Mouse (Mus musculus) left cerebral cortex, postnatal 4 days (tissue): ENCODE measurements at regions not wholly inside any gene's neighbourhood (a gene's known extent, or its start where the extent isn't known, plus 50 kb on each side); places are given as distances from the start of the nearest gene placed in this dataset.
"Not testable (repeated sequence)": the region's sequence is repeated elsewhere in the genome, so short reads cannot be mapped to it uniquely, and the experiment has no call there.

Source experiments
- DNase-seq: peaks from one replicate; pipeline ENCODE4 v3.0.0-alpha.2; 2022
- intact Hi-C: fragments of 180-260 bp; cut with DNase I; formaldehyde crosslinking; loops from one replicate; pipeline ENCODE4 v1.15.1; 2025

DNA sequence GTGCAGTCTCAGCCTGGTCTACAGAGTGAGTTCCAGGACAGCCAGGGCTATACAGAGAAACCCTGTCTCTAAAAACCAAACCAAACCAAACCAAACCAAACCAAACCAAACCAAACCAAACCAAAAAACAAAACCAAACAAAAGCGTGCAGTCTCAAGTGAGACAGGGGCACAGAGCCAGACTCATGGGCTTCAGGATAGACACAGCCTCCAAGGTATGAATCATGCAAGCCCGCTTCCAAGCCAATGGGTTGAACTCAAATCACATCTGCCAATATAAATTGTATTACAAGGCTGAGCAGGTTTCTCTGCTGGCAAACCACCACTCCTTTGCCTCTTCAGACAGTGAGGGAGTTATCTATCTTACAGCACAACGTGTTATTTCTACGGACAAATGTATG is 168.5 kb upstream of the Serp2 start:
- intact Hi-C loops, DNase-seq: not testable (repeated sequence)

DNA sequence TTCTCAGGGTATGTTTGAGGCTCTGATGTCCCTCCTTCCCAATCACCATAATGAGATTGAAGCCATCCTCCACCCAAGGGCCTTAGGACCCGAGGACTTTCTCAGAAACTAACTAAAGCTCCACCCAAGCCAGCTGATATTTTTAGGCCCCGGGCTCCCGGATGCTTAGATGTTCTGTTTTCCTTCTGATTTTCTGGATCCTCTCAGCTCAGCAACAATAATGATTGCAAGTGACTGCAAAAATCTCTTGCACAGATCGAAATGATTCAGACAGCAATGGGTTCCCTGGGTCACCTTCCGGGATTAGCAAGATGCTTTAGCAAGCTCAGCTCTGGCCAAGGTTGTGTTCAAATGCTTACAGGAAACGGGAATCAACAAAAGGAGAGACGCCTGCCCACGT is 168.1 kb upstream of the Serp2 start:
- no peak for DNase-seq
- intact Hi-C loops, result no loop called here

DNA sequence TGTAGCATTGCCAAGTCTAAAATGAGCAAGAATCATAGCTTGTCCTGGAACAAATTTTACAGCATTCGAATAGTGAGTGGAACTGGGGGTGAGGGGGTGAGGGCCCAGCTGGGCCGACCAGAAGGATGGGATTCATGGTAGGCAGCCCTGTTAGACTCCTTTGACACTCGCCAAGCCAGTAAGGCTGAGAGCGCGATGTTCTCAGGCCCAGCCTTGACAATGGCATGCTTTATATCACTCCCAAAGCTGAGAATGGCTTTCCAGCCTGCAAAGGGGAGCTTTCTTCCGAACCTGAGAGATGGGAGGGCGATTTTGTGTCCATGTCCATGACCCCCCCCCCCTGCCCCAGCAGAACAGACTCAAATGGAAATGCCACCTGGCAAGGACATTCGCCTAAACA is 167.7 kb upstream of the Serp2 start:
- intact Hi-C loops, result no loop called here
- no peak for DNase-seq

DNA sequence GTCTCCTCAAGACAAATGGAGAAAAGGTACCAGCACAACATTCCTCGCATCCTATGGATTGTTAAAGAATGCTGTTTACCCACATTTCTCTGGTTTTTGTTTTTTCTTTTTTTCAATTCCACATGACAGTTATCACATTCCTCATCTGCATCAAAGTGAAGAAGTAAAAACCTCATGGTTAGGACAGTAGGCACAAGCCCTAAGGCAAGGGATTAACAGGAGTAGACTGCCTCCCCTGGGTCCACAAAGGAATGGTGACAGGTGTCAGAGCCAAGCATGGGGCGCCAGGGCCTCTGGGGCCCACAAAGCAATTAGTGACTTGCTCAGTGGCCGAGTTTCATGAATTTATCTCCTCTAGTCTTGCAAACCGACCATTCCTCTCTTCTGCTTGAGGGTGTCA is 166.9 kb upstream of the Serp2 start:
- intact Hi-C loops, result no loop called here
- no peak for DNase-seq

DNA sequence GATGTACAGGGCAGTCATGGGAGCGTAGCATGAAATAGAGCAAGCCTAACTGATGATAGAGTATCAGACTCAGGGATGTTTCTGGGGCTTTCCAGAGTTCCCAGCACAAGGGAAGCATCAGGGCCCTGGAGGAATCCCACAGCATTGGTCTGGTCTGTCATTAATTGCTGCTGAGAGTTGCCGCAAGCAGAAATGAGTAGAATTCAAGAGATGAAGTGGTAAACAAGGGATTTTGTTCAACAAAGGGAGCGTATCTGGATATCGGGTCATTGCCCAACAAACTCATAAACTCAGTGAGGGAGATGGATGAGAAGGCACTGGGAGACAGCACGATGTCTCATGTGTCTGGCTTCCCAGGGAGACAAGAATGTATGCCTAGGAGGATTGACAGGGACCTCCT is 165.6 kb upstream of the Serp2 start:
- intact Hi-C loops, result no loop called here
- DNase-seq, result no peak

DNA sequence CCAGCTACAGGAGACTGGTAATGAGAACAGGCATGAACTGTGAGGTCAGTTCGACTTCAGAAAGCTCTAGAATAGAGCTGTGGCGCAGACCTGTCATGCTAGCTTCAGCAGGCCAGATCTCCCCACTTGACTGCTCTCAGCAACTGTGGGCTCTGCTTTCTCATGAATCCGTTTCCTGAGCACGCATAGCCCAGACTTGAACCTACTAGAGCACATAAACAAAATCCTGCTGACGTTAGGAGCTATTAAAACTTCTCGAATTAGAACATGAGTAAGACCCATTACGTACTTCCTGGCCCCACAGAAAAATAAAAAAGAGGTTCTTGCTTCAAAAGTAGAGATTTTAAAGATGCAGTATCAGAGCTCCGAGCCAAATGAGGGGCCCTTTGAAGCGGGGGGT is 165.1 kb upstream of the Serp2 start:
- DNase-seq, result no peak
- intact Hi-C loops, result no loop called here

DNA sequence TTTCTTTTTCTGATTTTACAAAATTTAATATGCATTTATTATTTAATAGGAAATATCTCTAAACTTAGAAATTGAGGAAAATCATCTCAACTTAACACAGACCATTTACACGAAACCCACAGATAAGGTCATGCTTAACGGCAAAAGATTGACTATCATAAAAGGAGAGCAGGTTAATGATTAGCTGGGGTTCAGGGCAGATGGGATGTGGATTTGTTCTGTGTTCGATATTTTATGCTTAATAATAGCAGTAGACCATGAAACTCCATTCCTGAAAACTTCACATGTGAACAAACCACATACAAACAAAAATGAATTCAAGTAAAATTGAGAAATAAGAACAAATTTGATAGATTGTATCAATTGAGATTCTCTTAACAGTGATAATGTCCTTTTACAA is 160.4 kb upstream of the Serp2 start:
- DNase-seq, result no peak
- intact Hi-C loops, result no loop called here

DNA sequence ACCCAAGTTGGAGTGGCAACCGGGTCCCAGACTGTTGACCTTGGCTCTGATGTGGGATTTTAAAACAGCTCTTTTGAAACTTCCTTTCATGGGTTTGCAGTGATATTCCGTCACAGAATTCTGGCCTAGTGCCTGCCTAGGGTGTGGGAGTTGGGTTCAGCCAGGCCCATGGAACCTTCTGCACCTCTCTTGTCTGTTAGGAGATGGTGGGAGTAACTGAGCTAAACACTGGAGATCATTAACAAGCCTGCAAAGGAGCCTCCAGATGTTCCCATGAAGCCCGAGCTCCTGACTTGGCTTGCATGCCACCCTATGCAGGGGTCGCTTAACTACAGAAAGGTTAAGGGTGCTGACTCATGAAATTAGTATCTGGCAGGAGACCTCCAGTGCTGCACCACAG is 158.0 kb upstream of the Serp2 start:
- DNase-seq, result no peak
- intact Hi-C loops, result no loop called here

DNA sequence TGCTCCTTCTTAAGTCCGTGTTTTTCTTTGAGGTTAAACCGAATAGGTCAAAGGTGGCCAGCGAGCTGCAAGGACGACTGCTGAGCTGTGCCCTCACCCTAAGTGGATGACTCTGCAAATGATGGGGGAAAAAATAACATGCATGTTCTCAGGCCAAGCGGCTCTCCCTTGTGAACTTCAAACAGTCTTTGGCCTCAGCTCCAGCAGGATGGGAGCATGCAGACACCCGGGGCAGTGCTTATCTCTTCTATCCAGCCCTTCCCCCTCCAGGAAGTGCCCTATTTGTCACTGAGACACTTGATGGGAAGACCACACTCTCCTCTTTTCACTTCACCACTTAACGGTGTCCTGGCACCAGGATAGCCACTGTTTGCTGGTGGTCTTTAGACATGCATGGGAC is 157.3 kb upstream of the Serp2 start:
- DNase-seq, result no peak
- intact Hi-C loops, result no loop called here

DNA sequence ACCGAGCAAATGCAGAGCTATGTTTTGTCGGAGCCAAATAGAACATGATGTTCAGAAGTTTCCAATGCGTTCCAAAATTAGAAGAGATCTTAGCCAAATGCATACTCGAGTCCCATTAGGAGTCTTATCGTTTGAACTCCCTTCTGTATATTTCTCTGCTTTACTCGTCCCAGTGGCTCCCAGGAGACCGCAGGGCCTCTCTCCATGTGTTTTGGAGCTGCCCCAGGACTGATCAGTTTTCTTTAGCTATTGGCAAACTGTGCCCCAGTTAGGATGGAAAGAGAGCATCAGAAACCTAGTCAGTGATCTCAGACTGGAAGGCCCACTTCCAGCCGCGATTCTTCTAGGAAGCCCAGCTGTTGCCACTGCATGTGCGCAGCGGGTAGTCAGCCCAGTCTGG is 152.0 kb upstream of the Serp2 start:
- intact Hi-C loops, result loop anchor here (2.0 kb wide), 1 partner anchor 32 kb away; no protein-coding TSS in a partner anchor
- DNase-seq, result no peak

DNA sequence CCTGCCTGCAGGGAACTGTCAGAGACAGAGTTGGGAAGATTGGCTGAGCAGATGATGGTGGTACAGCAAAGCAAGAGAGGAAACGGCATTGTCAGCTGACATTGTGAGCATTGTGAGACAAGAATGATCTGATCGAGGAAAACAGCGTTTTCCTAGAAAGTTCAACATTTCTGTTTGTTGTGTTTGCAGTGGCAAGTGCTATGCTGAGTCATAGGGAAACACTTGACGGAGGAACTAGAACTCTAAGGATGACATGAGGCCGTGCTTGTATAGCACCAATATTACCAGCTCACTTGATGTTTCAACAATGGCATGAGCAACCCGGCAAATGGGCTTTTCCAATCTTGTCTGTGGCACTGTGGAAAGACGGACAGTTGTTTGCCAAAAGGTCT is 146.7 kb upstream of the Serp2 start:
- intact Hi-C loops, result no loop called here
- no peak for DNase-seq

DNA sequence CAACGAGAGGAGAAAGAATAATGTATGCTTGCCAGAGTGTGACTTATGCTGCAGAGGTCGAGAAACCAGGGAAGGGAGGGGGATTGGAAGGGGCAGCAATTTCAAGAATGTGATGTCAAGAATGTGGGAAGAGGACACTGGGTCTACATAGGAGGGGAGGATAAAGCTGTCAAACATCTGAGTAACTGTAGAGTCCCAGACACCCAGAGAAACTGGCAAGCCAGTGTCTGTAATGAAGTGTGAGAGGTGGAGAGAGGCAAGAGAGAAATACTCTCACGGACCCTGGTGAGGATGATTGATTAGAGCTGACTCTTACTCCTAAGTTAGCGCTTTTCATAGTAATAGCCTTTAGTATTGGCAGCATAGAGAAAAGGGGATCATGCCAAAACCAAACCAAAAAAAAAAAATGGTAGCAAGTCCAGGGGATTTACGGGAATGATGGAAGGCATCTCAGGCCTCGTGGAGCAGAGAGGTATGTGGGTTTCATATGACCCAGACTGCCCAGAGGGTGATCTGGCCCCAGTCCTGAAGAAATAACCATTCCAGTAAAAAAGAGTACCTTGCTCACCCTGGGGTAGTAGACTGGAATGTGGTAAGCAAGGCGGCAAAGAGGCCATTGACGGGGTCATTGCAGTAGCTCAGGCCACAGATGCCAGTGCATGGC is 146.2 kb upstream of the Serp2 start:
- intact Hi-C loops, result no loop called here
- no peak for DNase-seq

DNA sequence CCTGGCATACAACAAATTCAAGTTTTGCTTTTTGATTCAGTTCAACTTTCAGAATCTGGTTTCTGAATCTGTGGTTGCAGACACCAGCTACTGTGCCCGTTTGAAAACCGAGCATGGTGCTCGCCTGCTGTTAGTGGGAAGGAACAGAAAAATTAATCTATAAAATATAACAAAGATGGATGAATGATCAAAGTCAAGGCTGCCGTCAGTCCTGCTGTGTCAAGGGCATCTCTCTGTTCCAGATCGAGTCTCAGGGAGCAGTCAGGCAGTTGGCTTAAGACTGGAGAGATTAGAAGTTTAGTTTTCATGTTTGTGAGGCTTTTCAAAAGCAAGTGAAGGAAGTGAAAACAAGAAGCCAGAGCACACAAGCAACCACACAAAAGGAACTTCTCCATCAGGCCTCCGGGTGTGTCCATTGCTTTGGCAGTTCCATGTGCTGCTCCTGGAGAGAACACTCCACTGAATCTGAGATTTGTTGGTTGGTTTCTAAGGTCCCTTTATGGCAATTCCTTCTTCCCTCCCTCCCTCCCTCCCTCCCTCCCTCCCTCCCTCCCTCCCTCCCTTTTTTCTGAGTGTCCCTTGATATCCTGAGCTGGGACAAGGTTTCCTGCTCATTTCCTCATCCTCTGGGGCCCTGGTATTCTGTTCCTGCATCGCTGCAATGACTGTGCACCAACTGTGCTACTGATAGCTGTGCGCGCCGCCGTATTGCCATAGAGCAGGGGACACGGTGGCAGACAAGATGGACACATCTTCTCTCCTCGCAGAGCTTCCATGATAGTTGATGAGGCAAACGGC is 145.4 kb upstream of the Serp2 start:
- no peak for DNase-seq
- intact Hi-C loops, result no loop called here

DNA sequence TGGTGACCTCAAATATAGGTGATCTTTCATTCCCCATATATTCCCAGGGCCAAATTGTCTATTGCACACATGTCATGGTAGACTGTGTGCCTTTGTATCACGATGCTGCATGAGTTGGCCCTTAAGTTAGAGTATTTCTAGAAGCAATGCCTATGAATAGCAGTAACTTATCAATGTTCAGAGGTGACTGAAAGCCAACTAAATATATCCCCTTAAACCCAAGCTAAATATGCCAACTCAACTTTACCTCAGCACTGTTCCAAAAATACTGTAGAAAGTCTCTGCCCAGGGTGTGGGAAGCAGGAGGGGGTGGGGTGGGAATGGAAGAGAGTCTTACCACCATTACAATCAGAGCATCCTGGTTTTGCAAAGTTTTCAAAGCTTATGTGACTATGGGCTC is 144.6 kb upstream of the Serp2 start:
- intact Hi-C loops, result no loop called here
- DNase-seq, result no peak

DNA sequence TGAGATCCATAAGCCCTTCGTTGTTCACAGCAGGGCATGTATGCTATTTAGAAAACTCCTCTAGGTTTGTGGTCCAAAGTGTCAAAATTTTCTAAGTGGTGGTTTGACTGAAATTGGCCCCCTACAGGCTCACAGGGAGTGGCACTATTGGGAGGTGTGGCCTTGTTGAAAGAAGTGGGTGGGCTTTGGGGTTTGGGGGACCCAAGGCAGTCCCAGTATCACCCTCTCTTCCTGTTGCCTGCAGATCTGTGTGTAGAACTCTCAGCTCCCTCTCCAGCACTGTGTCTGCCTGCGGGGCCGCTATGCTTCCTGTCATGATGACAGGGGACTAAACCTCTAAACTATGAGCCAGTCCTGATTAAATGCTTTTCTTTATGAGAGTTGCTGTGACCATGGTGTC is 144.1 kb upstream of the Serp2 start:
- intact Hi-C loops, result no loop called here

DNA sequence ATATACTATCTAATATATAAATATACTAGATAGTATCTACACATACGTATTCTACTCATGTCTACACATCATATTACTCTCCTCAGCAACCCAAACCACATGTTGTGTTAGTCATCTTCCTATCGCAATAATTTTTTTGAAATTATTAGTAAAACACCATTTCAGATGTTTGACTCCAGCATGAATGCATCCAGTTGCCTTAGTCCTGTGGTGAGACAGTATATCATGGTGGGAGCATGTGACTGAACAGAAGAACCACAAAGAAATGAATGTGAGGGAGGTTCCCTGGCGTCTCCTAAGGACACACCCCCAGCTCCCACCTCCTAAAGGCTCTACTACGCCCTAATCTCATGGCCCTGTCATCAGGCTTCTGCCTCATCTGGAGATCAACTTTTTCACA is 143.5 kb upstream of the Serp2 start:
- intact Hi-C loops, result no loop called here
- no peak for DNase-seq

More for the DNA sequence above, 144.1 kb upstream of the Serp2 start:
- no peak for DNase-seq

DNA sequence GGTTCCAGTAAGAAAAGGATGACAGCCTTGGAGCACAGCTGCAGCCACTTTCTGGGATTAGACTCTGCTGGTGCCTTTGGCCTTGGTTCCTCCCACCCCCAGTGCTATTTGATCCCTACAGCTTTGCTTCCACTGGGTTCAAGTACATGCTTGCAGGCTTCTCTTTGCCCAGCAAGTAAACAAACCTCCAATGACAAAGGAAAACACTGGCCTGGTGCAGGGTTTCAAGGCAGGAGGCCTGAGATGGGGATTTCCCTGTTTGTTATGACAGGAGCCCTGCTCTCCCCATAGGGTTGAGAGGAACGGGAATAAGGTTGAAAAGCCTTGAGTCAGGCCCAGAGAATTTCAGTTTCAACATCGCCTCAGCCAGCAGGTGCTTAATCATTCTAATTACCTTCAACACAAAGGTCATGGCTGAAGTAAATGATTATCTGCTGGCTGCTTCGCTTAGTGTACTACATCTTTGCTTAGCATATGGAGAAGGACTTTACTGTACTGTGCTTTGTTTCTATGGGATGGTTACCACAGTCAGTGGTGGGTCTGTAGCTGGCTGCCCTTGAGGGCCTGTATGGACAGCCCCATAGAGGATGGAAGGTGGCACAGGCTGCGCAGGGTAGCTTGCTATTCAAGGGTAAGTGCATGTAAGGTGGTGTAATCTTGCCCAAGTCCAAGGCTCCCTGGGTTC is 142.2 kb upstream of the Serp2 start:
- DNase-seq, result no peak
- intact Hi-C loops, result no loop called here

DNA sequence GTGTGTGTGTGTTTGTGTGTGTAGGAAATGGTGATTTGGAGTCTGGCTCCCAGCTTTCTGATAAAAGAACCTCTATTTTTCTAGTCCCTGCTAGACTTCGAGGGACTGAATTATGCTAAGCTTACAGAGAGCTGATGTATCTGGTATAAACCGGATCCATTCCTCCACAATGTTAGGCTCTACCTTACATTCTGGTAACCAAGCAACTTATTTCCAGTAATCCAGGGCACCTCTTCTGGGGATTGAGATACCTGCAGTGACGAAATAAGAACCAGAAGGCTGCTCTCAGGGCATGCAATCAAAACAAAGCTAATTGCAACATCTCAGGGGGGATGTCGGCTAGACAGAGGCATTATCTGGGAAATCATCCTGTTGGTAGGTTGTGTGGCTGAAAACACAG is 140.0 kb upstream of the Serp2 start:
- intact Hi-C loops, result no loop called here

DNA sequence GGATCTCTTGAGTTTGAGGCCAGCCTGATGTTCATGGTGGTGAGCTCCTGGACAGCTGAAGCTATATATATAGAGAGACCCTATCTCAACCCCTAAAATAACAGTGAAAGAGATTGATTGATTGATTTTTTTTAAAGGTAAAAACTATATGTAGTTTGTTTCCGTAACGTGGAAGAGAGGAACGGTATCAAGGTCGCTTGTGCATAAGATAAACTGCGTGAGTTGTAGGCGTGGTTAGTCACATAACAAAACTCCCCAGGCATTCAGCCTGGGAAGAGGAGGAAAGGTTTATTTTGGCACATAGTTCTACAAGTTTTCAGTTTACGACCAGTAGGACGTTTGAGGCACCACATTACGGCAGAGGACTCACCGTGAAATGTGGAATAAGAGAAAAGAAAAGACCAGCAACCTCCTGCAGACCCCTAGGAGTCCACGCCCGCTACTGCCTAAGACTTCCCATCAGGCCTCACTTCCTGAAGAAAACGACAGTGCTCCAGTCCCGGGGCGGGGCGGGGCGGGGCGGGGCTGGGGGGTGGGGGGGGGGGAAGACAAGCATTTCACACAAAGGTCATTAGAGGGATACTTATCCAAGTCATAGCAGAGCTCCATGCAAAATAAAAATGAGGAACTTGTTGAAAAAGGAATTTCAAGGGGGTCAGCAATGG is 139.1 kb upstream of the Serp2 start:
- intact Hi-C loops, result no loop called here
- DNase-seq, result no peak

More for the DNA sequence above, 140.0 kb upstream of the Serp2 start:
- DNase-seq, result no peak

DNA sequence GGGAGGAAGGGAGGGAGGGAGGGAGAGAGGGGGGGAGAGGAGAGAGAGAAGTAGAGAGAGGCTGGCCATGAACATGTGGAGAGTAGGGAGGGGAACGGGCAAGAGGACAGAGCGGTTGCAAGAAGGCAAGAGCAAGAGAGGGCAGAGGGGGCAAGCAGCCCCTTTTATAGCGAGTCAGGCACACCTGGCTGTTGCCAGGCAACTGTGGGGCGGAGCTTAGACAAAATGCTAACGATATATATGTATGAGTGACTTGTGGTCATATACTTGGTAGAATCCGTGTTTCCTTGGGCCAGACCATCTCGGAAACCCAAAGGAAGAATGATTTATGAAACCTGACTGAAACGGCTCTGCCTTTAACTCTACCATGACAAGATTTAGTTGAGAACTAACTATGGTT is 138.2 kb upstream of the Serp2 start:
- intact Hi-C loops, result no loop called here

More for the DNA sequence above, 138.2 kb upstream of the Serp2 start:
- DNase-seq, result no peak
